Mouse (Mus musculus) megakaryocyte, embryonic 14.5 days (primary cell): ENCODE data around the gene Plagl1.

Experiments used
- FLI1 ChIP-seq: IDR thresholded peaks from 2 replicates; pipeline ENCODE4 v1.6.1; 2012; ENCODE audit warnings: low read length, inconsistent platforms, mixed read lengths
- GATA1 ChIP-seq: IDR thresholded peaks from 3 replicates; pipeline ENCODE4 v1.6.1; 2012; ENCODE audit warnings: mixed read lengths, low read length, inconsistent platforms, borderline replicate concordance

DNA sequence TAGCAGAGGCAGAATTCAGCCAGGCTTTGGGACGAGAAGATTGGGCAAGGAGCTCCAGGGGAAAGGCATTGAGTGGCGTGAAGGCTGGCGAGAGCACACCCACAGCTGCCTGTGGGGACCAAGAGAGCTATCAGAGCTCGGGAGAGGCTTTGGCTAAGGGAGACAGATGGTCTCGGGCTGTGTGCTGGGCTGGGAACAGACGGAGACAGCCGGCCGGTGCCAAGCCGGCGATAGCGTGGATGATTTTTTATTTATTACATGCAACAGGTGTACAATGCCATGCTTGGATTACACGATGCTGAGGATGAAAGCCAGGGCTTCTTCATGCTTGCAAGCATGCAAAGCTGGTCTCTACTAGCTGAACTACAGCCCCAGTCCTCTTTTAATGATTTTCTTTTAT is 22.2 kb downstream of the Plagl1 start:
- TF ChIP-seq GATA1: no peak
- TF ChIP-seq FLI1: no peak
